Mouse (Mus musculus) layer of hippocampus, postnatal 14 days (tissue): ENCODE measurements around the gene Mosmo. TPM values are rescaled to one million over a fixed set of nuclear protein-coding genes. Genes with fewer than 3 reads are reported as not detected.

Source experiments
- DNase-seq, 2 experiments: peaks; one replicate each; pipeline ENCODE4 v3.0.0; 2021 to 2022; ENCODE audit warnings: low spot score in 2 of 2, mixed read lengths in 1 of 2
- total RNA-seq, 2 experiments: library from RNA; stranded (reverse); gene quantifications; 2 replicates each; pipeline ENCODE4 v1.2.3; 2021

Gene Mosmo
- total RNA-seq, 2 experiments from 2014 or later: 55.0 to 63.7 TPM

DNA sequence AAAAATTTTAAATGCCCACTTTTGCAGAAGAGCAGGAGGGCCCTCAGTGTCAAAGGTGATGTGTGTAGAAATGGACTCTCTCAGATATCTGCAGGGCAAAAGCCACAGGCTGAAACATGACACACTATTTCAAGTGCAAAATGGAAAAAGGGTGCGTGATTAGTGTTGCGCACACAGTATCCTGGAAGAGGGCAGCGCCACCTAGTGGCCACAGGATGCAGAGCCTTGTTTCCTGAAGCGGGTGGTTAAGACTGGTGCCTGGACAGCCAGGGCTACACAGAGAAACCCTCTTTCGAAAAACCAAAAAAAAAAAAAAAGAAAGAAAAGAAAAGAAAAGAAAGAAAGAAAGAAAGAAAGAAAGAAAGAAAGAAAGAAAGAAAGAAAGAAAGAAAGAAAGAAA is 77.3 kb downstream of the Mosmo start:
- DNase-seq: peak; percentile 76 to 87

DNA sequence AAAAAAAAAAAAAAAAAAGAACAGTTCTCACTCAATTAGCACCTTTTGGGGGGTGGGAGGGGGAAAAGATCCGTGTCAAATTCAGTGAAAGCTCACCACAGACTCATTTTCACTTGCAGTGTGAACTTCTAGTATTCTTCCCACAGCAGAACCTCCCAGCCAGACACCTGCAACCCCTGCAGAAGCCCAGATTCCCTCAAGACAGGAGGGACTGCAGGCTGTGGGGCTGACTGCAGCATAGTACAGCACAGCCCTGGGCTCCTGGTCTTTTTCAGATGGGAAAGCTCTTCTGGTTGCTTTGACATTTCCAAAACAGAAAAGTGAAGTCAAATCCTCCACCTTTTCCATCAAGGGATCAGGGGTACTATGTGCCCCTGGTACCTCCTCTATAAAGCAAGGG is 90.0 kb downstream of the Mosmo start:
- no peak for DNase-seq

DNA sequence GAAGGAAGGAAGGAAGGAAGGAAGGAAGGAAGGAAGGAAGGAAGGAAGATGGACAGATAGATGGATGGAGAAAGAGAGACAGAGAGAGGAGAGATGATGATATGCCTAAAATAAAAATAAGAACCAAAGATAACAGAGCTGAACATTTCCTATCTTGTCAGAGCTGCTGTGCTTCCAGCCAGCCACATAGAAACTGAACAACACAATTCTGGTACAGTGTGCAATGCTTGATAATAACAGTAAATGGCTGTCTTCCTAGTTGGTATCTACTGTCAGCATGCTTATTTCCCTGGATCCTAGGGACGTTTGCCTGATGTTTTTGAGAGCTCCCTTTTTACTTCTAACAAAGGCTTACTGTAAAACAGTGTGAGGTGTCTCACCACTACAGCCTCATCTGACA is 94.0 kb downstream of the Mosmo start:
- DNase-seq: no peak

DNA sequence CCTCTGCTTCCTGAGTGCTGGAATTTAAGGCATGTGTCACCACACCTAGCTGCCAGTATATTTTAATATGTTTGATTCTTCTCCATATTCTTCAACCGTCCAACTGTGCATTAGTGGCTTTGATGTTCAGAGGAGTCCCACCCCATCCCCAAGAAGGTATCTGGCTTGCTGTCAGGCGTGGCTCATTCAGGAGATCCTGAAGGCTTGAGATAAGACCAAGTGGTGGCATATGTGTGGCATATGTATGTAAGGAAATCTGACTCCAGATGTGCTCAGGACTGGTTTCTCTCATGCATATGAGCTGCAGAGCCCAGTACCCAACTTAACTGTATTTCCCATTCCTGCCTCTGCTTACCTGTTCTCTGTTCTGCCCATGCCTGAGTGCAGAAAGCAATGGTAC is 100.6 kb downstream of the Mosmo start:
- no peak for DNase-seq

Other genes with a start within 250 kb of the Mosmo start
- gene Uqcrc2, start 42.4 kb upstream of the Mosmo start, total RNA-seq: 100 to 1,000 TPM; 256 to 257 TPM
- gene Pdzd9, start 7.3 kb upstream of the Mosmo start, total RNA-seq: not detected
- 10 to 100 TPM; 10.4 to 12.3 TPM for gene Vwa3a, start 61.7 kb downstream of the Mosmo start, total RNA-seq
- not detected for gene Gm5737, start 134.7 kb downstream of the Mosmo start, total RNA-seq
- 10 to 100 TPM; 35.5 to 38.1 TPM for gene Eef2k, start 165.2 kb downstream of the Mosmo start, total RNA-seq
- 10 to 100 TPM; 26.7 to 27.6 TPM for gene Polr3e, start 240.1 kb downstream of the Mosmo start, total RNA-seq